Mouse (Mus musculus) embryo, embryonic 9.5 days (tissue): ENCODE measurements around the gene Pdk2.

Experiments
- DNase-seq: peaks from one replicate; pipeline ENCODE4 v3.0.0-alpha.2; 2017; ENCODE audit errors: extremely low spot score

Pdk2 gene

GRCm38 (mm10) chr11:95070140-95071107 is 29.3 kb upstream of the Pdk2 start:
- DNase-seq = no peak

GRCm38 (mm10) chr11:95069226-95069957 is 28.2 kb upstream of the Pdk2 start:
- DNase-seq = no peak

- no peak for DNase-seq
Observed at GRCm38 (mm10) chr11:95056768-95057501, 15.8 kb upstream of the Pdk2 start.

- DNase-seq = no peak
Observed at GRCm38 (mm10) chr11:95053062-95053461, 11.9 kb upstream of the Pdk2 start.

- peak; percentile 69 for DNase-seq
Observed at GRCm38 (mm10) chr11:95046980-95047680, 6.0 kb upstream of the Pdk2 start.

GRCm38 (mm10) chr11:95044185-95044870 is 3.2 kb upstream of the Pdk2 start:
- DNase-seq = no peak

- no peak for DNase-seq
Observed at GRCm38 (mm10) chr11:95043608-95044007, 2.5 kb upstream of the Pdk2 start.

- no peak for DNase-seq
Observed at GRCm38 (mm10) chr11:95043060-95043459, 1.9 kb upstream of the Pdk2 start.

- peak; percentile 88 for DNase-seq
Observed at GRCm38 (mm10) chr11:95042096-95042495, 942 bp upstream of the Pdk2 start.

GRCm38 (mm10) chr11:95040491-95041138 is 539 bp downstream of the Pdk2 start:
- no peak for DNase-seq

- no peak for DNase-seq
Observed at GRCm38 (mm10) chr11:95039766-95040165, 1.4 kb downstream of the Pdk2 start.

- DNase-seq = no peak
Observed at GRCm38 (mm10) chr11:95038818-95039655, 2.1 kb downstream of the Pdk2 start.

- no peak for DNase-seq
Observed at GRCm38 (mm10) chr11:95038156-95038817, 2.9 kb downstream of the Pdk2 start.

- no peak for DNase-seq
Observed at GRCm38 (mm10) chr11:95037306-95037705, 3.8 kb downstream of the Pdk2 start.

GRCm38 (mm10) chr11:95036521-95036920 is 4.6 kb downstream of the Pdk2 start:
- no peak for DNase-seq

- DNase-seq = no peak
Observed at GRCm38 (mm10) chr11:95034902-95035301, 6.3 kb downstream of the Pdk2 start.

- DNase-seq = no peak
Observed at GRCm38 (mm10) chr11:95033617-95034016, 7.5 kb downstream of the Pdk2 start.

- no peak for DNase-seq
Observed at GRCm38 (mm10) chr11:95032945-95033344, 8.2 kb downstream of the Pdk2 start.
